Mouse (Mus musculus): Measurements from ENCODE around the gene Cenpe. TPM values are rescaled to one million over a fixed set of nuclear protein-coding genes. Genes with fewer than 3 reads are reported as not detected.
A peak's percentile ranks its signal among the peaks of the same experiment; 100 is the strongest.

The Cenpe gene
- polyA plus RNA-seq, 1 experiment from 2014 or later = 38.6 TPM

- H3K4me2 ChIP-seq (ENCODE audit: low read depth) = no peak overlapping the region
These were observed 57.2 kb downstream of the Cenpe start for GRCm38 (mm10) chr3:135269391-135269990.

GRCm38 (mm10) chr3:135272627-135273026, 60.3 kb downstream of the Cenpe start:
- Histone ChIP-seq H3K4me2 (ENCODE audit: low read depth) (no peak overlapping the region), H3K9me3 (ENCODE audit: control insufficient read depth, low read length) (no peaks in the 10 kb centered on the region), H3K9ac (ENCODE audit: low read length) (no peak overlapping the region), H3K27ac (ENCODE audit: low read depth, low read length) (no peak overlapping the region), H3K27me3 (ENCODE audit: control insufficient read depth, insufficient read depth, low read length) (no peaks in the 10 kb centered on the region), H3K4me3 (ENCODE audit: low read depth, low read length) (no peak overlapping the region), H3K4me1 (ENCODE audit: control insufficient read depth, insufficient read depth, low read length) (no peaks in the 10 kb centered on the region), H3K36me3 (ENCODE audit: control insufficient read depth, insufficient read depth, low read length) (peaks cover 14% of the 10 kb centered on the region; the same call in 1 of the 2 replicates)
- no peak; the same call in 1 of the 2 replicates for ATAC-seq (ENCODE audit: insufficient read depth, low FRiP score, low TSS enrichment)
- DNase-seq (ENCODE audit: low spot score) = no peak
- 95% methylated on average over 12 of the region's 12 CpGs for WGBS

More at GRCm38 (mm10) chr3:135269391-135269990, 57.2 kb downstream of the Cenpe start:
- ATAC-seq (ENCODE audit: insufficient read depth, low FRiP score, low TSS enrichment) = no peak
- H3K9ac ChIP-seq (ENCODE audit: low read length) = no peak overlapping the region
- 95% methylated on average over 10 of the region's 10 CpGs for WGBS
- no peaks in the 10 kb centered on the region for H3K27me3 ChIP-seq (ENCODE audit: control insufficient read depth, insufficient read depth, low read length)
- H3K36me3 ChIP-seq (ENCODE audit: control insufficient read depth, insufficient read depth, low read length) = peaks cover 17% of the 10 kb centered on the region
- no peak overlapping the region for H3K27ac ChIP-seq (ENCODE audit: low read depth, low read length)
- no peak overlapping the region for H3K4me3 ChIP-seq (ENCODE audit: low read depth, low read length)
- H3K9me3 ChIP-seq (ENCODE audit: control insufficient read depth, low read length) = no peaks in the 10 kb centered on the region
- no peak for DNase-seq (ENCODE audit: low spot score)
- H3K4me1 ChIP-seq (ENCODE audit: control insufficient read depth, insufficient read depth, low read length) = no peaks in the 10 kb centered on the region

- no peaks in the 10 kb centered on the region for H3K4me1 ChIP-seq (ENCODE audit: control insufficient read depth, insufficient read depth, low read length)
- no peaks in the 10 kb centered on the region for H3K27me3 ChIP-seq (ENCODE audit: control insufficient read depth, insufficient read depth, low read length)
- no peak overlapping the region for H3K4me2 ChIP-seq (ENCODE audit: low read depth)
- H3K4me3 ChIP-seq (ENCODE audit: low read depth, low read length) = no peak overlapping the region
- H3K9me3 ChIP-seq (ENCODE audit: control insufficient read depth, low read length) = no peaks in the 10 kb centered on the region
- H3K27ac ChIP-seq (ENCODE audit: low read depth, low read length) = no peak overlapping the region
- no peak for DNase-seq (ENCODE audit: low spot score)
- H3K9ac ChIP-seq (ENCODE audit: low read length) = no peak overlapping the region
- 93% methylated on average over 13 of the region's 13 CpGs for WGBS
- peaks cover 14% of the 10 kb centered on the region; the same call in 1 of the 2 replicates for H3K36me3 ChIP-seq (ENCODE audit: control insufficient read depth, insufficient read depth, low read length)
- ATAC-seq (ENCODE audit: insufficient read depth, low FRiP score, low TSS enrichment) = no peak
These were observed 60.7 kb downstream of the Cenpe start for GRCm38 (mm10) chr3:135273047-135273446.

- ATAC-seq (ENCODE audit: insufficient read depth, low FRiP score, low TSS enrichment) = no peak
- Histone ChIP-seq H3K27me3 (ENCODE audit: control insufficient read depth, insufficient read depth, low read length) (no peaks in the 10 kb centered on the region), H3K4me1 (ENCODE audit: control insufficient read depth, insufficient read depth, low read length) (no peaks in the 10 kb centered on the region), H3K4me3 (ENCODE audit: low read depth, low read length) (no peak overlapping the region), H3K9ac (ENCODE audit: low read length) (peak overlapping the region; percentile 42), H3K36me3 (ENCODE audit: control insufficient read depth, insufficient read depth, low read length) (no peaks in the 10 kb centered on the region), H3K4me2 (ENCODE audit: low read depth) (no peak overlapping the region), H3K27ac (ENCODE audit: low read depth, low read length) (no peak overlapping the region), H3K9me3 (ENCODE audit: control insufficient read depth, low read length) (no peaks in the 10 kb centered on the region)
- DNase-seq (ENCODE audit: low spot score) = no peak
- WGBS = 82% methylated on average over 4 of the region's 4 CpGs
These were observed 67.8 kb downstream of the Cenpe start for GRCm38 (mm10) chr3:135280160-135280559.

GRCm38 (mm10) chr3:135280669-135281415, 68.5 kb downstream of the Cenpe start, which contains the start of gene Bdh2:
Gene Bdh2, plus strand, starts transcription at chr3:135281221.
- Histone ChIP-seq H3K4me2 (ENCODE audit: low read depth) (no peak within 1 kb of the TSS), H3K9ac (ENCODE audit: low read length) (peak within 1 kb of the TSS; percentile 42), H3K36me3 (ENCODE audit: control insufficient read depth, insufficient read depth, low read length) (no peaks in the 10 kb centered on the region), H3K27me3 (ENCODE audit: control insufficient read depth, insufficient read depth, low read length) (no peaks in the 10 kb centered on the region), H3K4me1 (ENCODE audit: control insufficient read depth, insufficient read depth, low read length) (no peaks in the 10 kb centered on the region), H3K4me3 (ENCODE audit: low read depth, low read length) (no peak within 1 kb of the TSS), H3K27ac (ENCODE audit: low read depth, low read length) (no peak within 1 kb of the TSS), H3K9me3 (ENCODE audit: control insufficient read depth, low read length) (no peaks in the 10 kb centered on the region)
- DNase-seq (ENCODE audit: low spot score) = peak; percentile 88
- ATAC-seq (ENCODE audit: insufficient read depth, low FRiP score, low TSS enrichment) = peak; percentile 82
- 28% methylated on average over 14 of the region's 14 CpGs for WGBS

- H3K27ac ChIP-seq (ENCODE audit: low read depth, low read length) = no peak overlapping the region
- ATAC-seq (ENCODE audit: insufficient read depth, low FRiP score, low TSS enrichment) (no peak), DNase-seq (ENCODE audit: low spot score) (no peak)
- H3K36me3 ChIP-seq (ENCODE audit: control insufficient read depth, insufficient read depth, low read length) = no peaks in the 10 kb centered on the region
- no peaks in the 10 kb centered on the region for H3K4me1 ChIP-seq (ENCODE audit: control insufficient read depth, insufficient read depth, low read length)
- no peaks in the 10 kb centered on the region for H3K27me3 ChIP-seq (ENCODE audit: control insufficient read depth, insufficient read depth, low read length)
- H3K9ac ChIP-seq (ENCODE audit: low read length) = no peak overlapping the region
- H3K4me3 ChIP-seq (ENCODE audit: low read depth, low read length) = no peak overlapping the region
- no peak overlapping the region for H3K4me2 ChIP-seq (ENCODE audit: low read depth)
- no peaks in the 10 kb centered on the region for H3K9me3 ChIP-seq (ENCODE audit: control insufficient read depth, low read length)
- WGBS = 86% methylated on average over 8 of the region's 8 CpGs
These were observed 69.4 kb downstream of the Cenpe start for GRCm38 (mm10) chr3:135281701-135282100.

- Histone ChIP-seq H3K27me3 (ENCODE audit: control insufficient read depth, insufficient read depth, low read length) (no peaks in the 10 kb centered on the region), H3K9ac (ENCODE audit: low read length) (no peak overlapping the region), H3K4me1 (ENCODE audit: control insufficient read depth, insufficient read depth, low read length) (no peaks in the 10 kb centered on the region), H3K4me2 (ENCODE audit: low read depth) (no peak overlapping the region), H3K27ac (ENCODE audit: low read depth, low read length) (no peak overlapping the region), H3K4me3 (ENCODE audit: low read depth, low read length) (no peak overlapping the region), H3K9me3 (ENCODE audit: control insufficient read depth, low read length) (no peaks in the 10 kb centered on the region), H3K36me3 (ENCODE audit: control insufficient read depth, insufficient read depth, low read length) (no peaks in the 10 kb centered on the region)
- ATAC-seq (ENCODE audit: insufficient read depth, low FRiP score, low TSS enrichment) = no peak
- 90% methylated on average over 11 of the region's 11 CpGs for WGBS
- DNase-seq (ENCODE audit: low spot score) = no peak
These were observed 72.9 kb downstream of the Cenpe start for GRCm38 (mm10) chr3:135285256-135285655.

- WGBS = 85% methylated on average over 3 of the region's 3 CpGs
- no peaks in the 10 kb centered on the region for H3K4me1 ChIP-seq (ENCODE audit: control insufficient read depth, insufficient read depth, low read length)
- no peak overlapping the region for H3K27ac ChIP-seq (ENCODE audit: low read depth, low read length)
- no peak overlapping the region for H3K9ac ChIP-seq (ENCODE audit: low read length)
- H3K27me3 ChIP-seq (ENCODE audit: control insufficient read depth, insufficient read depth, low read length) = no peaks in the 10 kb centered on the region
- no peaks in the 10 kb centered on the region for H3K36me3 ChIP-seq (ENCODE audit: control insufficient read depth, insufficient read depth, low read length)
- no peaks in the 10 kb centered on the region for H3K9me3 ChIP-seq (ENCODE audit: control insufficient read depth, low read length)
- H3K4me3 ChIP-seq (ENCODE audit: low read depth, low read length) = no peak overlapping the region
- ATAC-seq (ENCODE audit: insufficient read depth, low FRiP score, low TSS enrichment) (no peak), DNase-seq (ENCODE audit: low spot score) (no peak)
- H3K4me2 ChIP-seq (ENCODE audit: low read depth) = no peak overlapping the region
These were observed 73.5 kb downstream of the Cenpe start for GRCm38 (mm10) chr3:135285807-135286206.

Data from neural tube, embryonic 11.5 days (tissue).